Mouse (Mus musculus): ENCODE results near the gene Ndufb5. TPM values are rescaled to one million over a fixed set of nuclear protein-coding genes. Genes with fewer than 3 reads are reported as not detected.
"Not testable (repeated sequence)": the region's sequence is repeated elsewhere in the genome, so short reads cannot be mapped to it uniquely, and the experiment has no call there.

Gene Ndufb5
- total RNA-seq, 1 experiment from 2014 or later, result 91.5 TPM

- no peak for ATAC-seq (replicated peaks; ENCODE audit: insufficient number of reproducible peaks, low FRiP score, low TSS enrichment, poor library complexity, severe bottlenecking)
These were observed 18.5 kb upstream of the Ndufb5 start for GRCm38 (mm10) chr3:32718271-32718670.

- ATAC-seq (replicated peaks; ENCODE audit: insufficient number of reproducible peaks, low FRiP score, low TSS enrichment, poor library complexity, severe bottlenecking), result no peak
These were observed 12.6 kb upstream of the Ndufb5 start for GRCm38 (mm10) chr3:32724191-32724590.

GRCm38 (mm10) chr3:32725951-32726350 is 10.8 kb upstream of the Ndufb5 start:
- no peak for ATAC-seq (replicated peaks; ENCODE audit: insufficient number of reproducible peaks, low FRiP score, low TSS enrichment, poor library complexity, severe bottlenecking)

GRCm38 (mm10) chr3:32727861-32728260 is 8.9 kb upstream of the Ndufb5 start:
- no peak for ATAC-seq (replicated peaks; ENCODE audit: insufficient number of reproducible peaks, low FRiP score, low TSS enrichment, poor library complexity, severe bottlenecking)

- ATAC-seq (replicated peaks; ENCODE audit: insufficient number of reproducible peaks, low FRiP score, low TSS enrichment, poor library complexity, severe bottlenecking), result 0 out of 2 replicates have a peak, but pooled peaks have one; percentile 7
These were observed 424 bp downstream of the Ndufb5 start, which contains the start of gene Mrpl47 for GRCm38 (mm10) chr3:32737172-32737655. TSS of gene Mrpl47 (minus strand) at chr3:32737605.

- ATAC-seq (replicated peaks; ENCODE audit: insufficient number of reproducible peaks, low FRiP score, low TSS enrichment, poor library complexity, severe bottlenecking), result no peak
These were observed 1.8 kb downstream of the Ndufb5 start for GRCm38 (mm10) chr3:32738549-32738948.

GRCm38 (mm10) chr3:32742276-32742780 is 5.5 kb downstream of the Ndufb5 start:
- no peak for ATAC-seq (replicated peaks; ENCODE audit: insufficient number of reproducible peaks, low FRiP score, low TSS enrichment, poor library complexity, severe bottlenecking)

GRCm38 (mm10) chr3:32745001-32745400 is 8.2 kb downstream of the Ndufb5 start:
- no peak for ATAC-seq (replicated peaks; ENCODE audit: insufficient number of reproducible peaks, low FRiP score, low TSS enrichment, poor library complexity, severe bottlenecking)

- not testable (repeated sequence) for ATAC-seq (replicated peaks; ENCODE audit: insufficient number of reproducible peaks, low FRiP score, low TSS enrichment, poor library complexity, severe bottlenecking)
These were observed 8.6 kb downstream of the Ndufb5 start for GRCm38 (mm10) chr3:32745426-32745825.

- ATAC-seq (replicated peaks; ENCODE audit: insufficient number of reproducible peaks, low FRiP score, low TSS enrichment, poor library complexity, severe bottlenecking), result no peak
These were observed 11.6 kb downstream of the Ndufb5 start for GRCm38 (mm10) chr3:32748384-32748783.

GRCm38 (mm10) chr3:32749820-32750579 is 13.2 kb downstream of the Ndufb5 start:
- ATAC-seq (replicated peaks; ENCODE audit: insufficient number of reproducible peaks, low FRiP score, low TSS enrichment, poor library complexity, severe bottlenecking), result no peak

- no peak for ATAC-seq (replicated peaks; ENCODE audit: insufficient number of reproducible peaks, low FRiP score, low TSS enrichment, poor library complexity, severe bottlenecking)
These were observed 17.7 kb downstream of the Ndufb5 start for GRCm38 (mm10) chr3:32754384-32754915.

GRCm38 (mm10) chr3:32759212-32759611 is 22.4 kb downstream of the Ndufb5 start:
- ATAC-seq (replicated peaks; ENCODE audit: insufficient number of reproducible peaks, low FRiP score, low TSS enrichment, poor library complexity, severe bottlenecking), result no peak

GRCm38 (mm10) chr3:32762962-32763361 is 26.2 kb downstream of the Ndufb5 start:
- no peak for ATAC-seq (replicated peaks; ENCODE audit: insufficient number of reproducible peaks, low FRiP score, low TSS enrichment, poor library complexity, severe bottlenecking)

GRCm38 (mm10) chr3:32763902-32764301 is 27.1 kb downstream of the Ndufb5 start:
- no peak for ATAC-seq (replicated peaks; ENCODE audit: insufficient number of reproducible peaks, low FRiP score, low TSS enrichment, poor library complexity, severe bottlenecking)

GRCm38 (mm10) chr3:32770781-32771180 is 34.0 kb downstream of the Ndufb5 start:
- no peak for ATAC-seq (replicated peaks; ENCODE audit: insufficient number of reproducible peaks, low FRiP score, low TSS enrichment, poor library complexity, severe bottlenecking)
